Comparison of ENCODE assay signal across 10 mouse cellular contexts in genomic region chr14:23494496-23494800, GRCm38 (mm10).
DNase-seq lines count a peak whose midpoint lies in the region; ATAC-seq and TF ChIP-seq lines count a peak whose summit lies in the region.
"Had no signal": no experiment of that assay in that cellular context is flagged by ENCODE, and none has a peak within 500 bp of the region (broad histone marks: within the 10 kb centered on the region; RNA-seq: fewer than 3 reads in every experiment).

No protein-coding gene starts in this region.

- no peak for TF ChIP-seq CTCF in stomach, postnatal 0 days (IDR thresholded peaks at IDR 0.05; ENCODE audit: low read depth)

- peak; percentile 76; the same call in 1 of the 2 replicates for ATAC-seq in stomach, postnatal 0 days (ENCODE audit: low FRiP score, low TSS enrichment)

- no peak overlapping the region for H3K9ac ChIP-seq in stomach, postnatal 0 days (ENCODE audit: low read length)
- H3K9ac ChIP-seq: midbrain, embryonic 12.5 days had no signal

- DNase-seq in ovary, adult 18-20 months (ENCODE audit: low spot score), result peak; percentile 23
- no peak for DNase-seq in ovary, postnatal 10 days (ENCODE audit: low spot score)
- peak; percentile 37 for DNase-seq in gastrocnemius, postnatal 14 days
- DNase-seq in kidney, postnatal 4 days, result peak; percentile 17 to 36
- peak; percentile 18 for DNase-seq in stomach, postnatal 0 days (ENCODE audit: low spot score)
- DNase-seq in cerebellum, adult 9-11 months, result no peak
- no peak for DNase-seq in left cerebral cortex, postnatal 25 days (ENCODE audit: low spot score in 2 of 2)
- no peak for DNase-seq in thymus, adult 18-20 months
- DNase-seq: right cerebral cortex, postnatal 4 days had no signal

- no peaks in the 10 kb centered on the region for H3K9me3 ChIP-seq in stomach, postnatal 0 days (ENCODE audit: control insufficient read depth, low read length)
- H3K9me3 ChIP-seq: midbrain, embryonic 12.5 days had no signal

- TF ChIP-seq EP300 in stomach, postnatal 0 days (optimal IDR thresholded peaks at IDR 0.05), result no peak

- no peak overlapping the region for H3K4me2 ChIP-seq in stomach, postnatal 0 days (replicated peaks; ENCODE audit: low read depth)
- H3K4me2 ChIP-seq: midbrain, embryonic 12.5 days had no signal

- no peaks in the 10 kb centered on the region for H3K27me3 ChIP-seq in stomach, postnatal 0 days (ENCODE audit: control insufficient read depth, insufficient read depth, low read length)
- H3K27me3 ChIP-seq: midbrain, embryonic 12.5 days had no signal

- H3K4me3 ChIP-seq in stomach, postnatal 0 days (ENCODE audit: low read depth, low read length), result no peak overlapping the region
- H3K4me3 ChIP-seq: midbrain, embryonic 12.5 days had no signal

- H3K27ac ChIP-seq in stomach, postnatal 0 days (replicated peaks), result peak overlapping the region; percentile 53
- H3K27ac ChIP-seq: midbrain, embryonic 12.5 days had no signal

- no peaks in the 10 kb centered on the region for H3K4me1 ChIP-seq in stomach, postnatal 0 days (replicated peaks; ENCODE audit: control insufficient read depth, insufficient read depth)
- H3K4me1 ChIP-seq: midbrain, embryonic 12.5 days had no signal

- intact Hi-C loops in gastrocnemius, postnatal 14 days (cut with DNase I; ENCODE audit: low total_unique reads), result no loop called here
- intact Hi-C loops in left cerebral cortex, postnatal 25 days (cut with DNase I), result no loop called here

- H3K36me3 ChIP-seq in stomach, postnatal 0 days (ENCODE audit: control insufficient read depth, insufficient read depth, low read length), result no peaks in the 10 kb centered on the region
- H3K36me3 ChIP-seq: midbrain, embryonic 12.5 days had no signal

- WGBS in stomach, postnatal 0 days, result 49% methylated on average over 3 of the region's 3 CpGs

Comparison
In these comparisons a context has a peak if more than half of its experiments do, and no peak if none do; other contexts are left out.
1. DNase-seq: peak in ovary, adult 18-20 months (single experiment), gastrocnemius, postnatal 14 days (single experiment), kidney, postnatal 4 days (2 of 2) and stomach, postnatal 0 days (single experiment); none in ovary, postnatal 10 days (single experiment), cerebellum, adult 9-11 months (single experiment), left cerebral cortex, postnatal 25 days (0 of 2) and thymus, adult 18-20 months (0 of 2).